Mouse (Mus musculus): Measurements from ENCODE around the gene Olfr1426.
"Not testable (repeated sequence)": the region's sequence is repeated elsewhere in the genome, so short reads cannot be mapped to it uniquely, and the experiment has no call there.

The Olfr1426 gene

DNA sequence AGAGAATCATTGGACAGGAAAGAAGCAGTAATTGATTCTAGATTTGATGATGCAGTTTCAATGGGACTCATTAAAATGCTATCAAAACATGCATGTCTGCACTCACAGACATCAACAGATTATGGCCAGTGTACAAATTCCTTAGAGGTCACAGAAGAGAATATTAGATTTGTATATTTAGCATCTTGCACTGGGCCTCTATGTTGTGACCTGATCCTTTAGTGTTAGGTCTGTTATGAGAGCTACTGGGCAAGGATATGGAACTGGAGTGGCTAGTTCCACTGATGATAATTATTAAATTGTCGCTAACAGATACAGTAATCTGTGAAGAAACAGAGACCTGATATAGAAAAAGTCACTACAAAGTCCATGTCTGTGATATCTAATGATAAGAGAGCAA lies at the start of gene Olfr1426:
Olfr1426 (minus strand) TSS at position 101 of the 400 bp plus-strand sequence.
- DNase-seq (ENCODE audit: low read depth, low spot score): no peak

DNA sequence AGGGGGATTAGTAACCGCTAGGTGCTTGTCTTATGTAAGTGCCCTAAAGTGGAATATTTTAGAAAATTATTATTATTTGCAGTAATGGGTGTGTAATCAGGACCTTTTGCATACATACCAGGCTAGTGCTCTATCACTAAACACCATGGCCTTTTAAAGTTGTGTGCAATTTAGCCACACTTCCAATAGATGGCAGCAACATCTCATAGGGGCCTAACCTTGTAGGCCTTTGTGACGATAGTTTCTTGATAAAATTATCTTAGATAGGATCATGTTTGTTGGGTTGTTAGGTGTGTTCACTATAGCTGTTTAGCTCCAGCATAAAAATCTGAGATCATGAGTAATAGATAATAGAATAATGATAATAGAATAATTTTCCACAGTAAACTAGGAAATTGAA lies 42.5 kb upstream of the Olfr1426 start:
- DNase-seq (ENCODE audit: low read depth, low spot score): no peak

DNA sequence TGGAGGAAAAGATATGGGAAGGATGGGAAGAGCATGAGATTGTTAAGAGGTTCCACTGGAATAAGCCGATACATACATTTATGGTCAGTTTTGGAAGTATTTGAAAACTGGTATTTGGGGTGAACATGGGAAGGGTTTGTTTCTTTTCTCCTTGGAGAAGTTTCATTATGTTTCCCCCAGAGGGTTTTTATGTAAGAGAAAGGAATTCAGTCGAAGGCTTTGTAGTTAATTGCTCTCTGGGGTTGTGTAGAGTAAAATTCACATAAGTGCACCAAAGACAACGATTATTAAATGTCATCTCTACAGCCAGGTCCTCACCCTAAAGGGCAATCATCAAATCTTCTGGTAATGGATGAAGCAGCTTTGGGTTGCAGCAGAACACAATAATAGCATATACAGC lies 31.3 kb upstream of the Olfr1426 start, which contains the start of gene Olfr76:
Olfr76 (minus strand) TSS at position 101 of the 400 bp plus-strand sequence.
- no peak for DNase-seq (ENCODE audit: low read depth, low spot score)

DNA sequence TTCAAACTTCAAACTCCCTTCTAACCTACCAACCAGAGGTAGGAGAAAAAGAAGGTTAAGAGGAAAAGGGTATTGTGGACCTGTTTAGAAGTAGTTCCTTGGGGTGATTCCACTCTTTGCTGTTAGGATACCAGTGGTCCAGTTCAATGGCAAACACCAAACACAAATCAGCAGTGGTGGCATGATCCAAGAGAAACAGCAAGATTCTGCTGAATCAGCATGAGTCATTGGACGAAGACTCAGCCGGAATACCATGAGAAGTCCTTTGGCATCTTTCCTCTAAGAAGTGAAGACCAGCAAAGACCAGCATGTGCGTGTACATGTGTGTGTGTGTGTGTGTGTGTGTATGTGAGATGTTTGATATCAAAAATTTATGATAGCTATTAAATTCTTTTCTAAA lies 24.7 kb upstream of the Olfr1426 start:
- no peak for DNase-seq (ENCODE audit: low read depth, low spot score)

DNA sequence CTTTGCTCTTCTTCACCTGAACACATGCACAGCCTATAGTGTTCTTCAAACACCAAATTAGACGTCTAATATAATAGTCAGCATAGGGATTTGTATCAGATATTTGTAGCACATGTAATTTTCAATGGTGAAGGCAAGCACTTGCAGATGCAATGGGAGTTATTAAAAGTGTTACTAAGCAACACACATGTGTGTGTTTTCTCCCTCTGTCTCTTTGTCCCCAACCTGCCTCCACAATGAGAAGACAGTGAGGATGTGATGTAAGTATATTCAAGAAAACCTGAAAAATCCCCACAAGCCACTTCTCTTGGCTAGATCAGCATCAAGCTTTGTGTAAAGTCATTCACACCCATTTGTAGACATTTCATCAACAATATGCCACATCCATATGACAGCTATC lies 24.0 kb upstream of the Olfr1426 start, which contains the start of gene Olfr1428:
Olfr1428 (minus strand) TSS at position 101 of the 400 bp plus-strand sequence.
- no peak for DNase-seq (ENCODE audit: low read depth, low spot score)

DNA sequence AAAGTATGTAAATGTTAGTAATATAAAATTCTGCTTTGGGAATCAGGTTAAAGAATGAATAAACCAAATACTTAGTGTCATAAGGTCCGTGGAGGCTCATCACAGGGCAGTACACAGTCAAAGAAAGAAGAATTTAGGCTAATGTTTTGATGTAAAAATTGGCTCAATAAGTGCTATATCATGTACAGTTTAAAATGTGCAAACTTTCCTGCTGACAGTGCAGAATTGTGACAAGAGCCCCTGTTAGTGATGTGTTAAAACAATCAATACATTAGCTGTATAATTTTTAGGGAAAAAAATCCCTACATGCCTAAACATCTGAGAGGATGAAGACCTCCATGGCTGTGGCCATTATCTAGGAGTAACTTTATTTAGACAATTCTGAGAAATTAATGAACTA lies 22.0 kb upstream of the Olfr1426 start:
- DNase-seq (ENCODE audit: low read depth, low spot score): no peak

DNA sequence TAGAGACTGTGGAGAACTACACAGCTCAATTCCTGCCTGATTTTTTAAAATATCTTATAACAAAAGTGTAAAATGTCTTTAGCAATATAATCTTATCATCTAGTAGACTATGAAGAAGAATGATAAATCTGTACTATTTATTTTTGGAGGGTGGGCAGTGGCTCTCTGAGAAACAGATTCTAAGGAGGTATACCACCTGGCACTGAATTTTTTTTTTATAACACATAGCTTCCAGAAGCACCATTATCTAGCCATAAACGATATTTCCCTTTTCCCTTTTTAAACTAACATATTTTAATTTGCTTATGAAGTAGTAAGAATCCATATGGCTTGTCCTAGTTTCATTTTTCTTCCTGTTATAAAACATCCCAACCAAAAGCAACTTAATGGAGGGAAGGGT lies 12.7 kb upstream of the Olfr1426 start:
- DNase-seq (ENCODE audit: low read depth, low spot score): no peak

DNA sequence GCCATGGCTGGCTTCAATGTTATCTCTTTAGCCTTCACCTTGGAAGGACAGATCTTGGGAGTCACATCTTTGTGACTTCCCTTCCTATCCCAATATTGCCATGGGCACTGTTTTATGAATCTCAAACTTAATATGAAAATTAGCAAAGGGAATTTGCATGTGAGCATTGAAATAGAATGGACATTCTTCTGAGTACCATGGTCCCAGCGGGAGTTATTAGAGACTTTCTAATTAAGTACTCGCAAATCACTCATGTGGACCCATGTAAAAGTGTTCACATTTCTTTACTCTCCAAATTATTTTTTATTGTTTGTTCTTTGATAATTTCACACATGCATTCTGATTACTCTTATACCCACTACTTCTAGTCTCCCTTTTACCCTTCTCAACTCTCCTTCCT lies 11.4 kb upstream of the Olfr1426 start, which contains the start of gene Olfr1427:
Olfr1427 (minus strand) TSS at position 101 of the 400 bp plus-strand sequence.
- DNase-seq (ENCODE audit: low read depth, low spot score): no peak

DNA sequence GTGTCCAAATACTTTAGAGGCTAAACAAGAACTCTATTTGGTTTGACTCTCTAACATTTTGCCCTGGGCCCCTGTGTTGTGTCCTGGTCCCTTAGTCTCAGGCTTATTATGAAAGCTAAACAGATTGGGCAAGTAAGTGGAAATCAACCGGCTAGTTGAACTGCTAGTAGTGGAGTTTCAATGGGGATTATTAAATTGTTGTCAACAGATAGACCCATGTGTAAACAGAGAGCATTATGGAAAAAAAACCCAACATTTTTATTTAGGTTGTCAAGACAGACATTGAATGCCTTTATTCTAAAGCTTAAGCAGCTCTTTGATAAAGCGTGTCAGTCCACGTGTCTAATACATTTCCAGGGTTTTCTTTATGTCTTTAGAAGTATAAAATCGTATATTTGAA lies 14.2 kb downstream of the Olfr1426 start, which contains the start of gene Olfr1425:
Olfr1425 (minus strand) TSS at position 101 of the 400 bp plus-strand sequence.
- DNase-seq (ENCODE audit: low read depth, low spot score): not testable (repeated sequence)

DNA sequence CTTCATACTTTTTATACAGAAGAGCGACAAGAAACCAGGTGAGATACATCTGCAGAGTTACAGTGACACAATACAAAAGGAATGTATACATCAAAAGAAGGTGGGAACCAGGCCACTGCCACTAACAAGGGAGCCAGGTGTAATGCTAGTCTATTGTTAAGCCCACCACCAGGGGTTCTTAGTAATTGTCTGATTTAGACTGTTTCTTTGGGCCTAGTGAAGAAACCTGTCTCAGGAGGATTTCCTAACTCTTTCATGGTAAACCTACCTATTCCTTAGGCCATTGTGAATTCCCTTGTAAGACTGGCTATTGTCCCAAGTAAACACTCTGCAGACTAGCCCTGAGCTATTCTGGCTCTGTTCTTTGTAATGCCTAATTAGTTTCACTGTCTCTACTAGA lies 22.3 kb downstream of the Olfr1426 start:
- not testable (repeated sequence) for DNase-seq (ENCODE audit: low read depth, low spot score)

DNA sequence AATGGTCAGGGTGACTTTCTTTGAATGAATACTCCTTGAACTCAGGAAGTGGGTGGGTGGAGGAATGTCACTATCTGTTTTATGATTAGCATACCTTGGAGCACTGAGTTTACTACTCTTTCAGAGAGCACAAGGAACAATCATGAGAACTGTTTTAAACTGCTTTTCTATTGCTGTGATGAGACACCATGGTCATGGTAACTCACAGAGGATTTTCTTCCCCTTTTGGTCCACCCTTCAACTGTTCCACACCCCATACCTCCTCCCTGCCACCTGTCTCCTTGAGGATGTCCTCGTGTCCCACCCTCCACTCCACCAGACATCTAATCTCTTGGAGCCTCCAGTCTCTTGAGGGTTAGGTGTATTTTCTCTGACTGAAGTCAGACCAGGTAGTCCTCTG lies 24.0 kb downstream of the Olfr1426 start:
- DNase-seq (ENCODE audit: low read depth, low spot score): not testable (repeated sequence)

DNA sequence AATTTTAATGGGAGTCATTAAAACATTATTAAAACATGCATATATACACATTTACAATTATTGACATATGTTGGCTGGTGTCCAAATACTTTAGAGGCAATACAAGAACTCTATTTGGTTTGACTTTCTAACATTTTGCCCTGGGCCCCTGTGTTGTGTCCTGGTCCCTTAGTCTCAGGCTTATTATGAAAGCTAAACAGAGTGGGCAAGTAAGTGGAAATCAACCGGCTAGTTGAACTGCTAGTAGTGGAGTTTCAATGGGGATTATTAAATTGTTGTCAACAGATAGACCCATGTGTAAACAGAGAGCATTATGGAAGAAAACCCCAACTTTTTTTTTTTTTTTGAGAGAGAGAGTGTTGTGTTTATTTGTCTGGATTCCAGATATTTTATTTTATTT lies 29.2 kb downstream of the Olfr1426 start, which contains the start of gene Olfr1424:
Olfr1424 (minus strand) TSS at position 101 of the 400 bp plus-strand sequence.
- DNase-seq (ENCODE audit: low read depth, low spot score): not testable (repeated sequence)

DNA sequence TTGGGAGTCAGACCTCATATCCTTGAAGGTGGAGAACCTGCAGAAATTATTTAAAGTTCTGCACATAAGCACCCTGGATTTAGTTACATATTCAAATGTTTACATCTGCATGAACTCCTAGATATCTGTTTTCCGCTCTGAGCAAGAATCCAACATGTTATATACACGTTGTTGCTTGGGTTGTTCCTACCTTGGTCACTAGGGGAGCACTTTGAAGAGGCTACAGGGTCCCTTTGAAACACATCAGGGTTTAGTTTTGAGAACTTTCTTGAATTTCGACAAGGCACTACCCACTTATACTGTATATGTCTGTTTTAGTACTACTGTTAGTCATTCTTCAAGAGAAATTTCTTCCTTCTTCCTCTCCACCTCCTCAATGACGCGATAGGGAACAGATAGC lies 48.6 kb downstream of the Olfr1426 start:
- no peak for DNase-seq (ENCODE audit: low read depth, low spot score)

DNA sequence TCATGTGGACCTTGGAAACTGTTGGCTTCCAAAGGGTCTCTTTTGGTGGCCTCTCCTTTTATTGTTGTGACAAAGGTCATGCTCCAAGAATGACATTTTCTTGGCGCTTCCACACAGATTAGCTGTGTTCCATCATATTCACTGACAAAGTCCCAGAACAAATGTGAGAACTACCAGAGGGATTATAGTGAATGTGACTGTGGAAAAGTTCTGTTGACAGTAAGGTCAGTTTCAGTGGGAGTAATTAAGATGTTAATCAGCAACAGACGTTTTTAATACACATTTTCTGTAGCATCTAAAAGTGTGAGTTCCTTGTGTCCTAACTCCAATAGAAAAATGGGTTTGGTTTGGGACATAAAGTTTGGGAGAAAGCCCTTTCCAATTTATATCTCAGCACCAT lies 50.6 kb downstream of the Olfr1426 start, which contains the start of gene Olfr1423:
Olfr1423 (minus strand) TSS at position 101 of the 400 bp plus-strand sequence.
- DNase-seq (ENCODE audit: low read depth, low spot score): no peak

DNA sequence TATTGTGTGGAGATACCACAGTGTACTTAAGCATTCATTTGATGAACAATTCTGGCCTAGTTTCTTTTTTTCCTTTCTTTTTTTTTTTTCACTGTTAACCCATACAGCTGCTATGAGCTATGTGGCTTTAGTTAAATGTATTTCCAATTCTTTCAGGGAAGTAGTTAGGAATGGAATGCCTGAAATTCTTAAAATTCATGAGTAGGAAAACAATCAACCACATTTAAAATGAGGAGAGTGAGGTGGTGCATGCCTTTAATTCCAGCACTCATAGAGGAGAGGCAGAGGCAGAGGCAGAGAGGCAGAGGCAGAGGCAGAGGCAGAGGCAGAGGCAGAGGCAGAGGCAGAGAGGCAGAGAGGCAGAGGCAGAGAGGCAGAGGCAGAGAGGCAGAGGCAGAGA lies 54.1 kb downstream of the Olfr1426 start:
- no peak for DNase-seq (ENCODE audit: low read depth, low spot score)
